Mouse (Mus musculus) adrenal gland, postnatal 4 days (tissue): ENCODE data around the gene Stk16. TPM values are rescaled to one million over a fixed set of nuclear protein-coding genes. Genes with fewer than 3 reads are reported as not detected.

ENCODE experiments used
- DNase-seq, 2 experiments: peaks; one replicate each; pipeline ENCODE4 v3.0.0; 2021 to 2022; ENCODE audit warnings: low spot score in 2 of 2, mixed read lengths in 2 of 2
- total RNA-seq, 2 experiments: library from RNA; stranded (reverse); gene quantifications; 2 replicates each; pipeline ENCODE4 v1.2.3; 2021

The Stk16 gene
- total RNA-seq, 2 experiments from 2014 or later = 96.8 to 110 TPM

GRCm38 (mm10) chr1:75211141-75211708, 587 bp downstream of the Stk16 start:
- no peak for DNase-seq

GRCm38 (mm10) chr1:75212542-75212941, 1.9 kb downstream of the Stk16 start:
- DNase-seq = no peak

- no peak for DNase-seq
These were observed 2.5 kb downstream of the Stk16 start for GRCm38 (mm10) chr1:75213096-75213495.

- no peak for DNase-seq
These were observed 3.8 kb downstream of the Stk16 start for GRCm38 (mm10) chr1:75214442-75214841.

GRCm38 (mm10) chr1:75214886-75215285, 4.2 kb downstream of the Stk16 start:
- no peak for DNase-seq

- no peak for DNase-seq
These were observed 5.1 kb downstream of the Stk16 start for GRCm38 (mm10) chr1:75215785-75216184.

- no peak for DNase-seq
These were observed 6.4 kb downstream of the Stk16 start for GRCm38 (mm10) chr1:75216797-75217585.

- no peak for DNase-seq
These were observed 7.2 kb downstream of the Stk16 start for GRCm38 (mm10) chr1:75217893-75218226.

- no peak for DNase-seq
These were observed 7.8 kb downstream of the Stk16 start for GRCm38 (mm10) chr1:75218227-75219001.

GRCm38 (mm10) chr1:75219078-75219477, 8.4 kb downstream of the Stk16 start:
- peak in 1 of 2 experiments; percentile 63 for DNase-seq

- DNase-seq = no peak
These were observed 8.9 kb downstream of the Stk16 start, which contains the start of gene Tuba4a for GRCm38 (mm10) chr1:75219531-75219930. TSS of gene Tuba4a (minus strand) at chr1:75219865.

GRCm38 (mm10) chr1:75221538-75221937, 10.9 kb downstream of the Stk16 start:
- DNase-seq = no peak

- no peak for DNase-seq
These were observed 12.3 kb downstream of the Stk16 start for GRCm38 (mm10) chr1:75222926-75223325.

- DNase-seq = no peak
These were observed 12.9 kb downstream of the Stk16 start for GRCm38 (mm10) chr1:75223532-75223931.

- no peak for DNase-seq
These were observed 14.8 kb downstream of the Stk16 start for GRCm38 (mm10) chr1:75225473-75225872.

- DNase-seq = no peak
These were observed 15.5 kb downstream of the Stk16 start for GRCm38 (mm10) chr1:75226138-75226537.

- DNase-seq = no peak
These were observed 17.0 kb downstream of the Stk16 start for GRCm38 (mm10) chr1:75227653-75228052.

- no peak for DNase-seq
These were observed 18.5 kb downstream of the Stk16 start for GRCm38 (mm10) chr1:75229158-75229557.

GRCm38 (mm10) chr1:75230335-75230994, 19.8 kb downstream of the Stk16 start:
- no peak for DNase-seq

- DNase-seq = no peak
These were observed 20.6 kb downstream of the Stk16 start for GRCm38 (mm10) chr1:75231224-75231623.

- no peak for DNase-seq
These were observed 21.1 kb downstream of the Stk16 start, which contains the start of gene A630095N17Rik for GRCm38 (mm10) chr1:75231664-75232152. TSS of gene A630095N17Rik (minus strand) at chr1:75232102.
